Mouse (Mus musculus): Measurements from ENCODE around the gene Nectin2.

The Nectin2 gene

DNA sequence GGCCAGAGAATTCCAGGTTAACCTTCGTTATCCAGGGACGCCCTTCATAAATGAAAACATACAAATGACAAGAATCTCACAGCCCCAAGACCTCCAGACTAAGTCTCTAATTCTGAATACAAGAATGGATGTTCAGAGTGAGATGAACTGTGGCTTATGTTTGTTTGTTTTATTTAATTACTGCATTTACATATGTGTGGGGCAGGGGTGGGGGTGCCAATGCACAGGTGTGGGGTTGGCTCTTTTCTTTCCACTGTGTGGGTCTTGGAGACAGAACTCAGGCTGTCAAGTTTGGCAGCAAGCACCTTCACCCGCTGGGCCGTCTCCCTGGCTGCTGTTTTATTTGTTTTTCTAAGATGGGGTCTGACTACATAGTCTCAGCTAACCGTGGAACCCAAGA, 7.8 kb downstream of the Nectin2 start:
- DNase-seq: no peak

DNA sequence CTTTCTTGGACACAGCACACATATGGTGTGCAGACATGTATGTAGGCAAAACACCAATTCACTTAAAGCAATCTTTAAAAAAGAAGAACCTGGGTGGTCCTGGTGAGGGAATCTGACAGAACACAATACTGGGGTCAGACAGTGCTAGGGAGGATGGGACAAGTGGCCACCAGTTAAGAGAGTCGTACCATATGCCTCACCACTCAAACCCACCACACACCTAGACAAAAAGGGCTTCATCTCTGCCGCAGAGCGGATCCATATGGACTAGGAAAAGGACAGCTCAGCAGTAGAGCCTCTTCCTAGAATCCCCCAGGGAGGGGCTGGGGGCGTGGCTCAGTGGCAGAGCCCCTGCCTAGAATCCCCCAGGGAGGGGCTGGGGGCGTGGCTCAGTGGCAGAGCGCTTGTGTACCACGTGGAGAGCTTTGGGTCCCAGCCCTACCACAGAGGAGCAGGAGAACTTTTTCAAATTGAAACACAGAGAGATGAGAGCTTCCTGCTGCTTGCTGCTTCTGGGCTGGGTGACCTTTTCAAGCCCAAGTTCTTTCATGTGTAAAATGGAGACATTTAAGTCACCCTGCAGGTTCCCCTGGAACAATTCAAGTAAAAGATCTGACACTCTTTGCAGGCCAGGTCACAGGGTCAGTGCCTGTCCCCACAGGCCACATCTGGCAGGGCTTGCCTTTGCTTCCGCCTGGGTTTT, 8.8 kb downstream of the Nectin2 start:
- no peak for DNase-seq

DNA sequence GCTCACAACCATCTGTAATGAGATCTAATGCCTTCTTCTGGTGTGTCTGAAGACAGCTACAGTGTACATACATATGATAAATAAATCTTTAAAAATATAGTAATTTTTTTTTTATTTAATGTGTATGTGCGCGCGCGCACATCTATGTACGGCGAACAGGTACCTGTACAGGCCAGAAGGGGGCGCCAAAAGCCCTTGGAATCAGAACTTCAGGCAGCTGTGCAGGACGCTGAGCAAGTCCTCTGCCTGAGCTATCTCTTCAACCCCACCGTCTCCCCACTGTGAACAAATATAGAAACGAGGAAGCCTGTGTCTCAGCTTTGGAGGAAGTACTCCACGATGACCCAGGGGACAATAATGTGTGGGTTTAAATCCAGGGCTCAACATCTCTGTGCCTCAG, 10.0 kb downstream of the Nectin2 start:
- DNase-seq: no peak

DNA sequence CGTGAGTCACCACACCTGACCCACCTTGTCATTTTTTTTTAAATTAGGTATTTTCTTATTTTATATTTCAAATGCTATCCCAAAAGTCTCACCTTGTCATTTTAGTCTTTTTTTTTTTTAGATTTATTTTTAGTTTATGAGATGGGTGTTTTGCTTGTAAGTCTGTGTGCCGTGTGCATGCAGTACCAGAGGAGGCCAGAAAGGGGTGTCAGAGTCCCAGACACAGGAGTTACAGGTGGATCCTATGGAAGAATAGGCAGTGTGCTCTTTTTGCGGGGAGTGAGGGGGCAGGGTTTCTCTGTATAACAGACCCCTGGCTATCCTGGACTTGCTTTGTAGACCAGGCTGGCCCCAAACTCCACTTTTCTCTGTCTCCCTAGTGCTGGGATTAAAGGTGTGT, 11.5 kb downstream of the Nectin2 start:
- DNase-seq: no peak

DNA sequence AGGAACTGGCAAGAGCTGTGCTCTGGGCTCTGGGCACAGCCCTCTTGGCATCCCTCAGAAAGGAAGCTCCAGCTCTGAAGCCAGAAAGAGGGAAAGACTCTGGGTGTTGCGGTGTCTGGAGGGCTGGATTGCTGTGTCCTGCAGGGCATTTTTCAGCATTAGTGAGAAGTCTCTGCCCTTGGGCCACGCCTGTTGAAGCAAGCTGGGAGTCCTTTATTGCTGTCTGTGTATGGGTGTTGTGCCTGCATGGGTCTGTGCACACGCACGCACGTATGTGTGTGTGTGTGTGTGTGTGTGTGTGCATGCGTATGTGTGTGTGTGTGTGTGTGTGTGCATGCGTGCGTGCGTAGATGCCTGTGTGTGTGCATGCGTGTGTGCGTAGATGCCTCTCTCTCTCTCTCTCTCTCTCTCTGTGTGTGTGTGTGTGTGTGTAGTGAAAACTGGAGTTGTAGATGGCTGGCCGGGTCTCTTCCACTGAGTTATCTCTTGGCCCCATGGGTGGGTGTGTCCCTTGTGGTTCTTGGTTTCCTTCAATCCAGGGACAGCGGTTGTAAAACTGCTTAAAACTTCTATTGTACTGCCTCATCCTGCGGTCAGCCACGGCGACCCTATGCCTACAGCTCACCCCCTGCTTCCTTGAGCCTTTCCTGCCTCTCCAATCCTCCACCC, 13.8 kb downstream of the Nectin2 start:
- DNase-seq: no peak

DNA sequence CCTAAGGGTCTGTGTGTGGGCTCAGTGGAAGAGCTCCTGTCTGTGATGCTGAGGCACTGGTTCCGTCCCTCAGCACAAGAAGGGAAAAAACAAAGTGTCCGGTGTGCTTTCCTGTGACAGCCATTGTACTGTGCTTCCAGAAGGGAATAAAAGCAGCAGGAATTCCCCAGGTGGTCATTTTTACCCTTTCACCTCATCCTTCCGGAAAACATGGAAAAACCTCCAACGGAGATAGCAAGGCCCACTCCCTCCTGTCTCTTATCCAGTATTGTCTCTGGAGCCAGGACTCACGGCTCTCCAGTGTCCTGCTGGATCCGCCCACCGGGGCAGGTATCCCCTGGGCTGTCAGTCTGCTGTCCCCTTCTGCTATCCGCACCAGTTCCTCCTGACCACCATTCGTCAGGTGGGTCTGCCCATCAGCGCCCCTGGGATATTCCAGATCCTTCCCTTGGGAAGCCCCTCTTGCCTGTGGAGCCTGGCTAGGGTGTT, 16.1 kb downstream of the Nectin2 start:
- no peak for DNase-seq

DNA sequence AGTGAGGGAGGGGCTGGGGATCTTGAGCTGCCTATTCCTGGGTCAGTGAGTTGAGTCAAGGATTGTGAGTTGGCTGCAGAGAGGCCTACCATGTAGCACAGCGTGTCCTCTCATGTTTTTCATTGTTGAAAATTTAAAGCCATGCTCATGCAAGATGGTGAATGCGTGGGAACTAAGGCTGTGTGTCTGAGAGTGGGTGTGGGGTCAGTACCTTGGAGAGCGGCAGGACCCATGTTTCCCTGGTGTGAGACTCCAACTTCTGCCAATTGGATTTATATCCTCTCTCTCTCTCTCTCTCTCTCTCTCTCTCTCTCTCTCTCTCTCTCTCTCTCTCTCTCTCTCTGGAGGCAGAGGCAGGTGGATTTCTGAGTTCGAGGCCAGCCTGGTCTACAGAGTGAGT, 23.7 kb downstream of the Nectin2 start:
- DNase-seq: no peak

DNA sequence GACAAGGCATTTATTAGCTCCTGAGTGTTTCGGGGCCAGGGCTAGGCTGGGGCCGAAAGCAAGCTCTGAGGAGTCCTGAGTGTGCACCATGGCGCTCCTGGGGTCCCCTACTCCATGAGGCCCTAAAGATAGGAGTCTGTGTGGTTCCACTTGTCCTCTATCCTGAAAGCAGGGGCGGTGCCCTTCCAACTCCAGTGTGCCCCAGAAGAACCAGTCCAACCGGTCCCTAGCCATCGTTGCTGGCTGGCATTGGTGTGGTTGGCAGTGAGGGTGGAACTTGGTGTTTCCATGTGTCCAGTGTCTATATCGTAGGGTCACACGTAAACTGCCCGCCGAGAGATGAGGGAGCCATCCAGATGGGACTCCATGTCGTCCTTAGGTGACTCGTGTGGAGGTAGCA, 26.1 kb downstream of the Nectin2 start:
- no peak for DNase-seq

DNA sequence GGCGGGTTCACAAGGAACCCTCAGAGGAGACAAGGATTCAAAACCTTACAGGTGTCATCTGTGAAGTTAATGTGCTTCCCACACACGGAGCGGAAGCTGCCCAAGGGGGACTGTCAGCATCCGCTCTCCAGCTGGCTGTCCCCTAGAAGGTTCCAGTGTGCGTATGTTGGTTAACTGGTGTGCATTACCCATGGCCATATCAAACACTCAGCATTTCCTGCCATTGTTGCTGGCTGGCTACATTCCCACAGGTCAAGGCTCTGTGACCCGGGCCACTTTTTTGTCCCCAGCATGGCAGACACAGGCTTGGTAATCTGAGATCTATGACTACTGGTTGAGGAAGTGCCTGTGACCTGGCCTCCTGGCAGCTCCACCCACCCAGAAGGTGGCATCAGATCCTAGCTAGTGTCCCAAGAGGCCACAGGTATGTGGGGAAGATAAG, 27.5 kb downstream of the Nectin2 start:
- DNase-seq: no peak

DNA sequence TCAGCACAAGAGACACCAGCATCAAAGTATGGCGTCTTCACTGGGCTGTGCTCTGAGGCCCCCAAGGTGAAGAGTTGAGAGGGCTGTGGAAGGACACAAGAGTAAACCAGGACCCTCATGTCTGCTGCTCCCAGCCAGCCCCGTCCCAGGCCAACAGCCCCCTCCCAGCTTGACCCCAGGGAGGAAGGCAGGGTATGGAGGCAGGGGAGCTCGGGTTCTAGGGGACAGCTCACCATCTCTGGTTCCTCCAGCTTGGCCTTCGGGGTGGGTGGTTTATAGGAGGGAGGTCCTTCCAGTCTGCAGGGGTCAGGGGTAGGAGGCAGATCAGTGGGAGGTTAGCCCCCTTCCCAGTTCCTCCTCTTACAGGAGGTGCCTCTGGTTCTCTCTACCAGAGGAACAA, 31.1 kb downstream of the Nectin2 start:
- DNase-seq: no peak

DNA sequence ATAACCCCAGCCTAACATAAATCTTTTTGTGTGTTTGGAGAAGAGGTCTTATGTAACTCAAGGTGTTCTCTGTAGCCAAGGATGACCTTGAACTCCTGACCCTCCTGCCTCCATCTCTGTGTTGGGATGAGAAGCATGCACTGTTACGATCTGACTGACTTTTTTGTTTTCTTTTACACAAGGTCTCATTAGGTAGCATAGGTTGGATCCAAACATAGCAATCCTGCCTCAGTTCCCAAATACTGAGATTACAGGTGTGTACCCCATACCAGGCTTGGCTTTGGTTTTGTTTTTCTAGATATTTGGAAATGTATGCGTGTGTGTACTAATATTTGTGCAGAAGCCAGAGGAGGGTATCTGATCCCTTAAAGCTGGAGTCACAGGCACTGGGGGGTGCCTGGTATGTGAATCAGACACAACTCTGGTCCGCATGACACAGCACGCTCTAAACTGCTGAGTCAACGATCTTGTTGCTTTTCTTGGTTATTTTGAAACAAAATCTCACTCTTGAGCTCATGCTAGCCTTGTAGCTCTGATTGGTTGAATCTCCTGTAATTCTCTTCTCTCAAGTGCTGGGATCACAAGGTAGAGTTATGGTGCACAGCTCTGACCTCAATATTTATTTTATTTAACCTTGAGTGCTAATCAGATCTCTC, 31.9 kb downstream of the Nectin2 start:
- no peak for DNase-seq

DNA sequence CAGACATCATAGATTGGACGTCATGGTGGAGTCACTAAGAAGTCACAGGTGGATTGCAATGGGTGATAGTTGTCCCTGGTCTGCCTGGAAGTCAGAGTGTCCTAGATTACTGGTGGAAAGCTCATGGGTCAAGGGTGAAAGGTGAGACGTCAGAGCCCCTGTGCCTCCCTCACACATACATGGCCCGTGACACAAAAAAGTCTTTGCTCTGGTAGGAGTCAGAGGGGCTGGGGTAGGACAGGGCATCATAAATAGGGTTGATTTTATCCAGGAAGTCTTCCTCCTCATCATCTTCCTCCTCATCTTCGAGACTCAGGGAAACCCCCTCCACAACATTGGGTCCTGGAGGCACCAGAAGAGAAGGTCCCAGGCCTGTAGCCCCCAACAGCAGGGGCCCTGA, 32.9 kb downstream of the Nectin2 start:
- DNase-seq: no peak

DNA sequence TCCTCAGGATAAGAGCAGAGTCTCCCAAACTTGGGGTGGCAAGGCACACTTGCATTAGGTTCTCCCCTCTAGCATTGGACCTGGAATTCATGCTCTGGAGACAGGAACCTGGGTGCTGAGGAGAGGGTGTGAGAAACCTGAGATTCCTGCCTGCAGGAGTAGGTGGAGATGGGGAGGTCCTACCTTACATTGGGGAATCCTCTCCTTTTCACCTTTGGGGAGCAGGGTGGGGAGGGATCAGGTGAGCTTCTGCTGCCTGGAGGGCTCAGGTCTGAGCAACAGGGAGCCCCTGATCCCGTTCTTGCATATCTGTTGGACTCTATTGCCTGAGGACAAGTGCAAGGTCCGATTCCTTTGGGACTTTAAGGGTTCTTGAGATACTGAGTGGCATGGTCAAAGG, 33.5 kb downstream of the Nectin2 start:
- DNase-seq: no peak

DNA sequence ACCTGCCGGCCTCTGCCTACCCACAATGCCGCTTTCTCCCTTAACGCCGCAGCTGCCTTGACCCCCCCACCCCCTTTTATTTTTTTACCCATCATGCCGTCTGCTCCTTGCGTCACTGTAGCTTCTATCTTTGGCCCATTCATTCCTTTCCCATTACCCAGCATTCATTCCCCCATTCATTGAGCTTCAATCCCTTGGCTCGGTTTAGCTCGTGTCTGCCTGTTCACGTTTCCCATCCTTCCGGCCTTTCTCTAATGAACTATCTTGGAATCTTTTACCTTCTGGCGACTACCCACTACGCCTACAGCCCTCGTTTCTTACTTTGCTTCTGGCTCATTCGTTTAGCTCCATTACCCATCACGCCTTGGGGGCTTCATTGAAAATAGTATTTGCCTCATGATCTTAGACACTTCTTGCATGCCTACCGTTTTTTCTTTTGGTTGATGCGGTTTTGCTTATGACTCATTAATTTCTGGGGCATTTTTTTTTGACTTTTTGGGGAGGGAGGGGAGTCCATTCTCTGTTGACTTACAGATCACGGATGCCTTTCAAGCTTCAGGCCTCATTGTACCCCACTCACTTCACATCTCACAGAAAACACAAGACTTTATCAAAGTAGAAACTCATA, 34.1 kb downstream of the Nectin2 start:
- no peak for DNase-seq

DNA sequence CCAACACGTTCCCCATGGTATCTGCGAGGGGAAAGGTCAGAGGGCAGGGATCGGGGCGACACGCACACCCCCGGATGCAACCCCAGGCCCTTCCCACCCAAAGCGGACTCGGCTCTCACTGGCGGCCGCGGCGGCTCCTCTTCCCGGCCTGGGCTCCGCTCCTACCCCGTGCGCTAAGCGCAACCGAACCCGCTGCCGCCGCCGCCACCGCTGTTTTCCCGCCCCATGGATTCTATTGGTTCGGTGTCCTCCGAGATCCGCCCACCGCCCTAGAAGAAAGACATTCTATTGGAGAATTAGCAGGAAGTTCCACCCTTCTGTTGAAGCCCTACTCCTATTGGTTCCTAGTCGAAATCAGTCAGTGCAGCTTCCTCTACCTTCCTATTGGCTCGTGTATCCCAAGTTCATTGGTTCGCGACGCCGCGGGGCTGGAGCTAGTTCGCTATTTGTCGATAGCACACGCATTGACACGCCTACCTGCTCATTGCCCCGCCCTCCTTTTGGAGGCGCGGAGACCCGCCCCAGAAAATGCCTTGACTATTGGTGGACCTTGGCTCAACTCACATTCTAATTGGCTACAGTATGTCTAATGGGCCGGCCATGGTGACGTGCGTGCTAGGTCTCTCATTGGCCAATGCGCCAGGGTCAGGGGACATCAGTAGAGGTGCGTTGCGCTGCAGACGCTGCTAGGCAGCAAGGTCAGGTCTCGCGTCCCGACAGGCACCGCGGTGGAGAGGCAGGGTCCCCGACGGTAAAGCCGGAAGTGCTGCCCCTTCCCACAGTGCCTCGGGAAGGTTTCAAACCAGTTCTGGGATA, 34.8 kb downstream of the Nectin2 start, which contains the start of gene Tomm40:
Tomm40 (minus strand) TSS at position 200 of the 816 bp plus-strand sequence.
- DNase-seq: peak; percentile 99

DNA sequence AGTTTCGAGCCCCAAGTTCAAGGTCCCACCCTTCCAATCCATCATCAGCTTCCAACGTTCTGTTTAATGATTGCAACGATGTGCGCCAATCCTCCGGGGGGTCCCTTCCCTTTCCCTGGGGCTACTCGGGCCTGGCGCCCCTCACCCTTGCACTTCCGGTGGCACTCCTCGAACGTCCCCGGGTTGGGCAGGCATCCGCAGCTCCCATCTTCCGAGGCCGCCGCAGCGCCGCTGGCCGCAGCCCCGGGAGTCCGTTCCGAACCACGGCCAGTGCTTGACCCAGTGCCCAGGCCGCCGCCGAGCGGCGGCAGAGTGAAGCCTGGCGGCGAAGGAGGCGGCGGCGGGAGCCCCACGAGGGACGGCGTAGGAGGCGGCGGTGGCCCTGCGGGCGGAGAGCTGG, 35.4 kb downstream of the Nectin2 start:
- DNase-seq: peak in 1 of 2 experiments; percentile 67

DNA sequence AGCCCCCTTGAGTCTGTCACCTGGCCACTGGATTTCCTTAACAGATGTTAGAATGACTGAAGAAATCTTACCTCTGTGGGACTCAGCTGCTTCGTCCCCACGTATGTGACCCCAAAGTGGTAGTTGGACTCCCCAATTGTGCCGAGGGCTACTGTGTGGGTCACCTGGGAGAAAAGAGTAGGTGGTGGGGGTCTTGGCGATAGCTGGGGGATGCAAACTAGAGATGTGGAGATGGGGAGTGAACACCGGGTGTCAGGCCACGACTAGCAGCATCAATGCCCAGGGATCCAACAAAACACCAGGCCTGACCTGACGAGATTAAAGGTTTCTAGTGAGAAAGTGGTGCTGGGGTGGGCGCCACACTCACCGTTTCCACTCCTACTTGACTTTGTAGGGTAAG, 36.7 kb downstream of the Nectin2 start:
- DNase-seq: no peak

DNA sequence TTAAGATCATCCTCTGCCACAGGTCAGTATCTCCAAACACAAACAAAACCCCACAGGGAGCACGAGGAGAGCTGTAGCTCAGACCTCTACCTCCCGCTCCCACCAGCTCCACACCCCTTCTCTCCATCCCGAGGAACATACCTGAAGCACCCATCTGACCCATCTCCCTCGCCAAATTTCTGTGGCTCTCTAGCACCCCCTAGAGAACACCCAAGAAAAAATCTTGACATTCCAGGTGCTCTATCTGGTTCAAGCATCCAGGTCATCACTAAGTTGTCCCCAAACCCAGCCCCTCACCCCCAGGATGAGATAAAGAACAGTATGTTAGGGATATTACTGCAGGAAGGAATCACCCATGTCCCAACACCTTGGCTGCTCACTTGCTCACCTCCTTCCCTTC, 37.1 kb downstream of the Nectin2 start:
- peak; percentile 54 to 66 for DNase-seq

DNA sequence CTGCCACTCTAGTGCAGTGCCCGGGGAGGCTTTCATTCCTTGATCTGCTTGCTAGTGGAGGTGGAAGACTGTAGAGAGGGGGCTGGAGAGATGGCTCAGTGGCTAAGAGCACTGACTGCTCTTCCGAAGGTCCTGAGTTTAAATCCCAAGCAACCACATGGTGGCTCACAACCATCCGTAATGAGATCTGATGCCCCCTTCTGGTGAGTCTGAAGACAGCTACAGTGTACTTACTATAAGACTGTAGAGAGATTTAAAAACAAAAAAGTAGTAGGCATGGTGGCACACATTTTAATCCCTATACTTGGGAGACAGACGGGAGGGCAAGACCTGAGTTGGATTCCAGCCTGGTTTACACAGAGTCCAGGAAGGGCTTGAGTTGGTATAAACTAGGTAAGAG, 37.9 kb downstream of the Nectin2 start:
- peak in 1 of 2 experiments; percentile 49 for DNase-seq

DNA sequence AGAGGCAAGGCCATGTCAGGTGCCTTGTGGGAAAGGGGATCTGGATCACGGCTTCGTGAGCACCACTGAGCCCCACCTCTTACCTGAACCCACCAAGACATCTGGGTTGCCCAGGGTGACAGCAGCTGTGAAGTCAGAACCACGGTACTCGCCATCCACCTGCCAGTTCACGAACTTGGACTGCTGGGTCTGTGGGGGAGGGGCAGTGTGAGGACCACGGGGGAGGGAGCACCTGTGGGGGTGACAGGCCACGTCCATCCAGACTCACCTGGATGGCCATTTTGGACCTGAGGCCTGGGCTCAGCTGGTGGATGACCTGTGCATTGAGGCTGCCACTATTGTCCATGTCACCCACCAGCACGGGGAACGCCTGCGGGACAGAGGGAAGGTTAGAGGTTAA, 39.6 kb downstream of the Nectin2 start:
- no peak for DNase-seq

DNA sequence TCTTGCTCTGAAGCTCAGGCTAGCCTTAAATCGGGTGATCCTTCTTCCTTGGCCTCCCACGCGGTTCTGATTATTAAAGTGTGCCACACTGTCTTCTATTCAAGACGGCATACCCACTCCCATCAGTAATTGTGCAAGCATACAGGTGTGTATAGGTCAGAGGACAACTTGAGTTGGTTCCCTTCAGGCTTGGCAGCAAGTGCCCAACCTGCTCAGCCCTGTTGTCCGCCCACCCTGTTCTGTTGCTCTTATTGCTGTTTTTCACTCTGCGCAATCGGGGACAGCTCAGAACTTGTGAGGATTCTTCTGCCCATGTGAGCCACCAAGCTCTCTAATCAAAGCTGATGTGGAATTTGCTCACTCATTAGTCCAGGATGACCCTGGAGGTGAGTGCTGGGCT, 45.0 kb downstream of the Nectin2 start:
- DNase-seq: no peak

DNA sequence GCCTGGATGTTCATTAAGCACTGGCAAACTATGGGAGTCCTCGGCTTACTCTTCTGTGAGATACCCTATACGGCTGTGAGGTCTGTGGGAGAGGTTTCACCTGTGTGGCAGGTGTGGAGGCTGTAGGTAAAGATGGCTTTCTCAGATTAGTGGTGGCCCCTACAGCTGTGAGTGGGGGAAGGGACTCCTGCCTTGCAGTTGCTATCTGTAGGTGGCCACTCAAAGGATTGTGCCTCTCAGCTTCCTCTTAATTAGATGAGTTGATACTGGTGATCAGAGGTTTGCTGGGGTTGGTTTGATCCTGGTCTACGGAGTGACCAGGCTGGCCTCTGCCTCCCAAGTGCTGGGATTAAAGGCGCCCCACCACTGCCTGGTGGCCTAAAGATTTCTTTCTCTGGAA, 45.8 kb downstream of the Nectin2 start:
- DNase-seq: no peak

All from cerebellum, postnatal 10 days (tissue).